Mouse (Mus musculus): ENCODE data around the gene Fgfr2.
"Not testable (repeated sequence)": the region's sequence is repeated elsewhere in the genome, so short reads cannot be mapped to it uniquely, and the experiment has no call there.

The Fgfr2 gene

GRCm38 (mm10) chr7:130425991-130426390 lies 2697.2 kb downstream of the Fgfr2 start:
- DNase-seq (ENCODE audit: inconsistent age in 2 of 2, low spot score in 1 of 2): no peak

GRCm38 (mm10) chr7:130419961-130420360 lies 2703.2 kb downstream of the Fgfr2 start:
- DNase-seq (ENCODE audit: inconsistent age in 2 of 2, low spot score in 1 of 2): no peak

- no peak for DNase-seq (ENCODE audit: inconsistent age in 2 of 2, low spot score in 1 of 2)
Observed at GRCm38 (mm10) chr7:130407622-130408021, 2715.5 kb downstream of the Fgfr2 start.

- DNase-seq (ENCODE audit: inconsistent age in 2 of 2, low spot score in 1 of 2): no peak
Observed at GRCm38 (mm10) chr7:130403346-130403745, 2719.8 kb downstream of the Fgfr2 start.

GRCm38 (mm10) chr7:130394697-130395096 lies 2728.5 kb downstream of the Fgfr2 start:
- DNase-seq (ENCODE audit: inconsistent age in 2 of 2, low spot score in 1 of 2): no peak

- DNase-seq (ENCODE audit: inconsistent age in 2 of 2, low spot score in 1 of 2): not testable (repeated sequence)
Observed at GRCm38 (mm10) chr7:130390060-130390459, 2733.1 kb downstream of the Fgfr2 start.

- no peak for DNase-seq (ENCODE audit: inconsistent age in 2 of 2, low spot score in 1 of 2)
Observed at GRCm38 (mm10) chr7:130386308-130386707, 2736.8 kb downstream of the Fgfr2 start.

- no peak for DNase-seq (ENCODE audit: inconsistent age in 2 of 2, low spot score in 1 of 2)
Observed at GRCm38 (mm10) chr7:130385732-130386294, 2737.3 kb downstream of the Fgfr2 start.

- no peak for DNase-seq (ENCODE audit: inconsistent age in 2 of 2, low spot score in 1 of 2)
Observed at GRCm38 (mm10) chr7:130382126-130382525, 2741.0 kb downstream of the Fgfr2 start.

GRCm38 (mm10) chr7:130381387-130381951 lies 2741.7 kb downstream of the Fgfr2 start:
- no peak for DNase-seq (ENCODE audit: inconsistent age in 2 of 2, low spot score in 1 of 2)

- peak in 1 of 2 experiments; percentile 66 for DNase-seq (ENCODE audit: inconsistent age in 2 of 2, low spot score in 1 of 2)
Observed at GRCm38 (mm10) chr7:130380769-130381355, 2742.3 kb downstream of the Fgfr2 start.

- DNase-seq (ENCODE audit: inconsistent age in 2 of 2, low spot score in 1 of 2): no peak
Observed at GRCm38 (mm10) chr7:130380367-130380766, 2742.8 kb downstream of the Fgfr2 start.

- DNase-seq (ENCODE audit: inconsistent age in 2 of 2, low spot score in 1 of 2): no peak
Observed at GRCm38 (mm10) chr7:130379886-130380285, 2743.3 kb downstream of the Fgfr2 start.

- no peak for DNase-seq (ENCODE audit: inconsistent age in 2 of 2, low spot score in 1 of 2)
Observed at GRCm38 (mm10) chr7:130378308-130378707, 2744.8 kb downstream of the Fgfr2 start.

- DNase-seq (ENCODE audit: inconsistent age in 2 of 2, low spot score in 1 of 2): peak; percentile 78 to 87
Observed at GRCm38 (mm10) chr7:130374311-130374710, 2748.8 kb downstream of the Fgfr2 start.

- peak in 1 of 2 experiments; percentile 17 for DNase-seq (ENCODE audit: inconsistent age in 2 of 2, low spot score in 1 of 2)
Observed at GRCm38 (mm10) chr7:130368827-130369641, 2754.1 kb downstream of the Fgfr2 start.

GRCm38 (mm10) chr7:130368036-130368826 lies 2754.9 kb downstream of the Fgfr2 start:
- no peak for DNase-seq (ENCODE audit: inconsistent age in 2 of 2, low spot score in 1 of 2)

- DNase-seq (ENCODE audit: inconsistent age in 2 of 2, low spot score in 1 of 2): peak in 1 of 2 experiments; percentile 13
Observed at GRCm38 (mm10) chr7:130367222-130368035, 2755.7 kb downstream of the Fgfr2 start.

GRCm38 (mm10) chr7:130365711-130366110 lies 2757.4 kb downstream of the Fgfr2 start:
- DNase-seq (ENCODE audit: inconsistent age in 2 of 2, low spot score in 1 of 2): no peak
